Mouse (Mus musculus) stomach, postnatal 0 days (tissue): Measurements from ENCODE around the gene Emcn.

Experiments used
- CTCF ChIP-seq: IDR thresholded peaks from 2 replicates; pipeline ENCODE4 v1.5.1; 2016; ENCODE audit warnings: antibody characterized with exemption, low read depth, mild to moderate bottlenecking, moderate library complexity
- EP300 ChIP-seq: optimal IDR thresholded peaks from 2 replicates; pipeline ENCODE3; 2016; ENCODE audit warnings: antibody characterized with exemption

DNA sequence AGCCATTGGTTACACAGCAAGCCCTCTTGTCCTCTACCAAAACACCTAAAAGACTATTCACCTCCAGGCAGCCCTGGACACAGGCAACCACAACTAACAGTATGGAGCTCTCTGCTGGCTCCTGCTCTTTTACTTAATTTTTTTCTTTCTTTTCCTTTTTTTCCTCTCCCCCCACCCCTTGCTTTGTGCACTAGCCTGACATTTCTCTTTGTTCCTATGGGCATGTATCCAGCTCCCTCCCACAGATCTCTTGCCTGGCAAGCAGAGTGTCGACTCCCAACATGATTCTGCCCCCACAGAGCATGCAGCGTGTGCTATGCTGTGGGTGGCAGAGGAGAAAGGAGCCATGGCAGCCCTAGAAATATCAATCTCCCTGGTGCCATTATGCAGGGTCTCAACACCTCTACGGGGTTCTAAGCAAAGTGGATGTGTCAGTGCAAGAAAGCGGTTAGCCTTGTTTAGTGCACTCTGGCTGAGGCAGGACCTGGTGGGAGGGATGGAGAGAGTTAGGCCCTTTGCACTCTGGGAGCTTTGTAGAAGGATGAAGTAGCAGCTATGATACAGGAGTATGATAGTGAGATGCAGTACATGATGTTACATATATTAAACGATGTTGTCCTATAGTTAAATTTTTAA, 74.7 kb downstream of the Emcn start:
- TF ChIP-seq EP300 (no peak), CTCF (no peak)
